Mouse (Mus musculus) adrenal gland, postnatal 25 days (tissue): ENCODE data around the gene Foxp1. TPM values are rescaled to one million over a fixed set of nuclear protein-coding genes. Genes with fewer than 3 reads are reported as not detected.
A peak's percentile ranks its signal among the peaks of the same experiment; 100 is the strongest.

ENCODE experiments used
- DNase-seq: peaks from one replicate; pipeline ENCODE4 v3.0.0; 2021; ENCODE audit warnings: mixed read lengths
- total RNA-seq: library from RNA; stranded (reverse); gene quantifications from 2 replicates; pipeline ENCODE4 v1.2.3, GENCODE M21; 2021

Gene Foxp1
- total RNA-seq, 1 experiment from 2014 or later = 58.1 TPM

- DNase-seq = no peak
Measured at GRCm38 (mm10) chr6:99093856-99094255, 428.7 kb downstream of the Foxp1 start.

GRCm38 (mm10) chr6:99093208-99093607, 429.3 kb downstream of the Foxp1 start:
- DNase-seq = no peak

- DNase-seq = no peak
Measured at GRCm38 (mm10) chr6:99091799-99092198, 430.7 kb downstream of the Foxp1 start.

- no peak for DNase-seq
Measured at GRCm38 (mm10) chr6:99087598-99087997, 434.9 kb downstream of the Foxp1 start.

GRCm38 (mm10) chr6:99084956-99085355, 437.6 kb downstream of the Foxp1 start:
- peak; percentile 62 for DNase-seq

GRCm38 (mm10) chr6:99081259-99081658, 441.3 kb downstream of the Foxp1 start:
- no peak for DNase-seq

- DNase-seq = no peak
Measured at GRCm38 (mm10) chr6:99079041-99079835, 443.3 kb downstream of the Foxp1 start.

- DNase-seq = no peak
Measured at GRCm38 (mm10) chr6:99078089-99078488, 444.4 kb downstream of the Foxp1 start.

- DNase-seq = no peak
Measured at GRCm38 (mm10) chr6:99073303-99074271, 448.9 kb downstream of the Foxp1 start.

GRCm38 (mm10) chr6:99070710-99071109, 451.8 kb downstream of the Foxp1 start:
- DNase-seq = no peak

- no peak for DNase-seq
Measured at GRCm38 (mm10) chr6:99069726-99070125, 452.8 kb downstream of the Foxp1 start.

GRCm38 (mm10) chr6:99065569-99066353, 456.8 kb downstream of the Foxp1 start:
- peak; percentile 25 for DNase-seq

- no peak for DNase-seq
Measured at GRCm38 (mm10) chr6:99063982-99064484, 458.5 kb downstream of the Foxp1 start.

- DNase-seq = peak; percentile 31
Measured at GRCm38 (mm10) chr6:99062931-99063330, 459.6 kb downstream of the Foxp1 start.

- DNase-seq = no peak
Measured at GRCm38 (mm10) chr6:99058688-99059087, 463.8 kb downstream of the Foxp1 start.

GRCm38 (mm10) chr6:99057113-99057553, 465.4 kb downstream of the Foxp1 start:
- no peak for DNase-seq

GRCm38 (mm10) chr6:99056379-99056778, 466.1 kb downstream of the Foxp1 start:
- no peak for DNase-seq

GRCm38 (mm10) chr6:99053998-99054397, 468.5 kb downstream of the Foxp1 start:
- DNase-seq = no peak

GRCm38 (mm10) chr6:99053111-99053510, 469.4 kb downstream of the Foxp1 start:
- no peak for DNase-seq

- DNase-seq = no peak
Measured at GRCm38 (mm10) chr6:99051724-99052123, 470.8 kb downstream of the Foxp1 start.

GRCm38 (mm10) chr6:99050288-99051006, 472.1 kb downstream of the Foxp1 start:
- no peak for DNase-seq
